Mouse (Mus musculus) midbrain, embryonic 11.5 days (tissue): ENCODE results near the gene Serinc3. TPM values are rescaled to one million over a fixed set of nuclear protein-coding genes. Genes with fewer than 3 reads are reported as not detected.

Source experiments
- ATAC-seq: fragments of 200-750 bp; cut with Nextera tagmentation; 2 replicates; pipeline ENCODE4 v1.8.0; 2017; ENCODE audit warnings: moderate TSS enrichment, moderate library complexity; ENCODE audit not compliant: low FRiP score
- DNase-seq: peaks from one replicate; pipeline ENCODE4 v3.0.0; 2015; ENCODE audit warnings: low spot score; ENCODE audit errors: missing footprints
- H3K27ac ChIP-seq: fragments of 300-500 bp; sonication (generic); 2 replicates; pipeline ENCODE4 v1.5.1; 2014; ENCODE audit warnings: low read depth, low read length
- H3K27me3 ChIP-seq: fragments of 300-500 bp; sonication (generic); 2 replicates; pipeline ENCODE4 v1.6.1; 2014; ENCODE audit warnings: mild to moderate bottlenecking, low read length, moderate library complexity, mixed read lengths; ENCODE audit not compliant: control insufficient read depth, insufficient read depth
- H3K36me3 ChIP-seq: fragments of 300-500 bp; sonication (generic); 2 replicates; pipeline ENCODE4 v1.6.1; 2014; ENCODE audit warnings: mild to moderate bottlenecking, low read length, moderate library complexity, mixed read lengths; ENCODE audit not compliant: control insufficient read depth, insufficient read depth
- H3K4me1 ChIP-seq: fragments of 300-500 bp; sonication (generic); 2 replicates; pipeline ENCODE4 v1.6.1; 2014; ENCODE audit warnings: low read length; ENCODE audit not compliant: control insufficient read depth, insufficient read depth
- H3K4me2 ChIP-seq: fragments of 300-500 bp; sonication (generic); 2 replicates; pipeline ENCODE4 v1.6.1; 2014; ENCODE audit warnings: mild to moderate bottlenecking, moderate library complexity
- H3K4me3 ChIP-seq: fragments of 300-500 bp; sonication (generic); 2 replicates; pipeline ENCODE4 v1.5.1; 2014; ENCODE audit warnings: low read depth, low read length
- H3K9ac ChIP-seq: fragments of 300-500 bp; sonication (generic); 2 replicates; pipeline ENCODE4 v1.6.1; 2014; ENCODE audit warnings: low read length
- H3K9me3 ChIP-seq: fragments of 300-500 bp; sonication (generic); 2 replicates; pipeline ENCODE4 v1.6.1; 2016; ENCODE audit warnings: low read length; ENCODE audit not compliant: control insufficient read depth
- WGBS: fragments of 180-500 bp; shearing (Covaris S2); extraction: QIAGEN DNeasy Blood & Tissue Kit; methylation state at CpG from one replicate; pipeline ENCODE4 v1.1.7; 2014; 5-methylcytosine and 5-hydroxymethylcytosine counted together
- polyA plus RNA-seq: library from polyadenylated mRNA; unstranded; fragments of >200 nt; fragmentation: Nextera tagmentation; extraction: Ambion mirVana; gene quantifications from 2 replicates; pipeline ENCODE4 v1.2.1, GENCODE M21; 2014

Serinc3 gene
- polyA plus RNA-seq, 1 experiment from 2014 or later, result 35.0 TPM

GRCm38 (mm10) chr2:163596057-163596872 lies 48.7 kb downstream of the Serinc3 start:
- H3K4me3 ChIP-seq, result no peak overlapping the region
- DNase-seq (peak; percentile 75), ATAC-seq (no peak)
- WGBS, result 81% methylated on average over 13 of the region's 13 CpGs
- H3K27me3 ChIP-seq, result no peaks in the 10 kb centered on the region
- no peaks in the 10 kb centered on the region for H3K4me1 ChIP-seq
- no peak overlapping the region for H3K4me2 ChIP-seq
- H3K36me3 ChIP-seq, result no peaks in the 10 kb centered on the region
- no peak overlapping the region for H3K9ac ChIP-seq
- H3K9me3 ChIP-seq, result no peaks in the 10 kb centered on the region
- H3K27ac ChIP-seq, result no peak overlapping the region

- no peaks in the 10 kb centered on the region for H3K27me3 ChIP-seq
- no peaks in the 10 kb centered on the region for H3K36me3 ChIP-seq
- no peaks in the 10 kb centered on the region for H3K9me3 ChIP-seq
- DNase-seq, result no peak
- no peak overlapping the region for H3K27ac ChIP-seq
- no peaks in the 10 kb centered on the region for H3K4me1 ChIP-seq
- ATAC-seq, result no peak
- H3K4me3 ChIP-seq, result no peak overlapping the region
- H3K9ac ChIP-seq, result no peak overlapping the region
- no peak overlapping the region for H3K4me2 ChIP-seq
- 32% methylated on average over 2 of the region's 2 CpGs for WGBS
Observed at GRCm38 (mm10) chr2:163595119-163595518, 49.8 kb downstream of the Serinc3 start.

- no peaks in the 10 kb centered on the region for H3K27me3 ChIP-seq
- peak; percentile 41 for DNase-seq
- H3K27ac ChIP-seq, result no peak overlapping the region
- no peak overlapping the region for H3K4me3 ChIP-seq
- ATAC-seq, result no peak
- no peak overlapping the region for H3K9ac ChIP-seq
- no peak overlapping the region for H3K4me2 ChIP-seq
- no peaks in the 10 kb centered on the region for H3K9me3 ChIP-seq
- H3K4me1 ChIP-seq, result no peaks in the 10 kb centered on the region
- no peaks in the 10 kb centered on the region for H3K36me3 ChIP-seq
- 91% methylated on average over 10 of the region's 10 CpGs for WGBS
Observed at GRCm38 (mm10) chr2:163593636-163594282, 51.2 kb downstream of the Serinc3 start.

GRCm38 (mm10) chr2:163592084-163592483 lies 52.8 kb downstream of the Serinc3 start:
- Histone ChIP-seq H3K27me3 (no peaks in the 10 kb centered on the region), H3K9ac (no peak overlapping the region), H3K36me3 (no peaks in the 10 kb centered on the region), H3K4me1 (no peaks in the 10 kb centered on the region), H3K27ac (no peak overlapping the region), H3K9me3 (no peaks in the 10 kb centered on the region), H3K4me2 (no peak overlapping the region), H3K4me3 (no peak overlapping the region)
- ATAC-seq (no peak), DNase-seq (peak; percentile 88)
- 74% methylated on average over 1 of the region's 1 CpGs for WGBS

GRCm38 (mm10) chr2:163590996-163591395 lies 53.9 kb downstream of the Serinc3 start:
- no peaks in the 10 kb centered on the region for H3K27me3 ChIP-seq
- no peak overlapping the region for H3K9ac ChIP-seq
- WGBS, result 75% methylated on average over 5 of the region's 5 CpGs
- DNase-seq, result peak; percentile 71
- no peak overlapping the region for H3K4me2 ChIP-seq
- H3K4me3 ChIP-seq, result no peak overlapping the region
- no peaks in the 10 kb centered on the region for H3K9me3 ChIP-seq
- no peak overlapping the region for H3K27ac ChIP-seq
- H3K36me3 ChIP-seq, result no peaks in the 10 kb centered on the region
- no peak for ATAC-seq
- H3K4me1 ChIP-seq, result no peaks in the 10 kb centered on the region

GRCm38 (mm10) chr2:163590211-163590610 lies 54.7 kb downstream of the Serinc3 start:
- Histone ChIP-seq H3K9ac (no peak overlapping the region), H3K4me1 (no peaks in the 10 kb centered on the region), H3K36me3 (no peaks in the 10 kb centered on the region), H3K4me2 (no peak overlapping the region), H3K27me3 (no peaks in the 10 kb centered on the region), H3K9me3 (no peaks in the 10 kb centered on the region), H3K4me3 (no peak overlapping the region), H3K27ac (no peak overlapping the region)
- peak; percentile 26 for DNase-seq
- no peak for ATAC-seq
- 73% methylated on average over 12 of the region's 12 CpGs for WGBS

- Histone ChIP-seq H3K9ac (no peak overlapping the region), H3K4me3 (no peak overlapping the region), H3K27ac (no peak overlapping the region), H3K9me3 (no peaks in the 10 kb centered on the region), H3K36me3 (no peaks in the 10 kb centered on the region), H3K27me3 (no peaks in the 10 kb centered on the region), H3K4me2 (no peak overlapping the region), H3K4me1 (no peaks in the 10 kb centered on the region)
- no peak for ATAC-seq
- no peak for DNase-seq
- WGBS, result 78% methylated on average over 5 of the region's 5 CpGs
Observed at GRCm38 (mm10) chr2:163587506-163587905, 57.4 kb downstream of the Serinc3 start.

GRCm38 (mm10) chr2:163586384-163587261 lies 58.3 kb downstream of the Serinc3 start:
- Histone ChIP-seq H3K4me3 (no peak overlapping the region), H3K36me3 (no peaks in the 10 kb centered on the region), H3K27ac (no peak overlapping the region), H3K27me3 (no peaks in the 10 kb centered on the region), H3K9ac (no peak overlapping the region), H3K4me2 (no peak overlapping the region), H3K9me3 (no peaks in the 10 kb centered on the region), H3K4me1 (no peaks in the 10 kb centered on the region)
- ATAC-seq, result no peak
- 44% methylated on average over 19 of the region's 19 CpGs for WGBS
- DNase-seq, result peak; percentile 96

GRCm38 (mm10) chr2:163584088-163584426 lies 60.9 kb downstream of the Serinc3 start:
- no peak for ATAC-seq
- Histone ChIP-seq H3K27ac (no peak overlapping the region), H3K4me3 (no peak overlapping the region), H3K9me3 (no peaks in the 10 kb centered on the region), H3K4me1 (no peaks in the 10 kb centered on the region), H3K9ac (no peak overlapping the region), H3K4me2 (no peak overlapping the region), H3K27me3 (no peaks in the 10 kb centered on the region), H3K36me3 (no peaks in the 10 kb centered on the region)
- WGBS, result 88% methylated on average over 10 of the region's 10 CpGs
- peak; percentile 12 for DNase-seq
